Mouse (Mus musculus) limb, embryonic 11.5 days (tissue): ENCODE data around the gene Tyro3. TPM values are rescaled to one million over a fixed set of nuclear protein-coding genes. Genes with fewer than 3 reads are reported as not detected.

Experiments used
- ATAC-seq: fragments of 200-750 bp; cut with Nextera tagmentation; 2 replicates; pipeline ENCODE4 v1.8.0; 2017; ENCODE audit warnings: low read depth; ENCODE audit not compliant: insufficient number of reproducible peaks, low FRiP score, low TSS enrichment
- DNase-seq: peaks from one replicate; pipeline ENCODE4 v3.0.0-alpha.2; 2015; ENCODE audit warnings: low spot score
- H3K27ac ChIP-seq: fragments of 300-500 bp; sonication (generic); replicated peaks from 2 replicates; pipeline ENCODE4 v1.5.1; 2014; ENCODE audit warnings: low read depth, mild to moderate bottlenecking, low read length
- H3K27me3 ChIP-seq: fragments of 300-500 bp; sonication (generic); 2 replicates; pipeline ENCODE4 v1.6.1; 2014; ENCODE audit warnings: mild to moderate bottlenecking, low read length, mixed read lengths; ENCODE audit not compliant: control insufficient read depth, insufficient read depth
- H3K36me3 ChIP-seq: fragments of 300-500 bp; sonication (generic); 2 replicates; pipeline ENCODE4 v1.6.1; 2014; ENCODE audit warnings: mild to moderate bottlenecking, low read length, moderate library complexity, mixed read lengths; ENCODE audit not compliant: control insufficient read depth, insufficient read depth
- H3K4me1 ChIP-seq: fragments of 300-500 bp; sonication (generic); 2 replicates; pipeline ENCODE4 v1.6.1; 2014; ENCODE audit warnings: low read length, mixed read lengths; ENCODE audit not compliant: control insufficient read depth, insufficient read depth
- H3K4me2 ChIP-seq: fragments of 300-500 bp; sonication (generic); 2 replicates; pipeline ENCODE4 v1.6.1; 2014; ENCODE audit warnings: low read depth, mild to moderate bottlenecking, moderate library complexity; ENCODE audit not compliant: severe bottlenecking
- H3K4me3 ChIP-seq: fragments of 300-500 bp; sonication (generic); 2 replicates; pipeline ENCODE4 v1.5.1; 2014; ENCODE audit warnings: low read depth, low read length
- H3K9ac ChIP-seq: fragments of 300-500 bp; sonication (generic); 2 replicates; pipeline ENCODE4 v1.6.1; 2014; ENCODE audit warnings: mild to moderate bottlenecking, low read length
- H3K9me3 ChIP-seq: fragments of 300-500 bp; sonication (generic); 2 replicates; pipeline ENCODE4 v1.6.1; 2016; ENCODE audit warnings: low read length; ENCODE audit not compliant: control insufficient read depth
- WGBS: fragments of 180-500 bp; shearing (Covaris S2); extraction: QIAGEN DNeasy Blood & Tissue Kit; methylation state at CpG from one replicate; pipeline ENCODE4 v1.1.7; 2014; 5-methylcytosine and 5-hydroxymethylcytosine counted together
- polyA plus RNA-seq: library from polyadenylated mRNA; unstranded; fragments of >200 nt; fragmentation: Nextera tagmentation; extraction: Ambion mirVana; gene quantifications from 2 replicates; pipeline ENCODE4 v1.2.1, GENCODE M21; 2014

The Tyro3 gene
- polyA plus RNA-seq, 1 experiment from 2014 or later: 27.0 TPM

- Histone ChIP-seq H3K36me3 (peaks cover 7% of the 10 kb centered on the region; the same call in 1 of the 2 replicates), H3K27me3 (peaks cover 22% of the 10 kb centered on the region), H3K4me2 (no peak overlapping the region), H3K9me3 (no peaks in the 10 kb centered on the region), H3K9ac (no peak overlapping the region), H3K4me3 (no peak overlapping the region), H3K4me1 (no peaks in the 10 kb centered on the region; the same call in 1 of the 2 replicates), H3K27ac (no peak overlapping the region)
- DNase-seq: no peak
- no peak for ATAC-seq
- 69% methylated on average over 4 of the region's 4 CpGs for WGBS
Observed at GRCm38 (mm10) chr2:119763924-119764323, 33.6 kb upstream of the Tyro3 start.

- no peak for ATAC-seq
- no peaks in the 10 kb centered on the region for H3K27me3 ChIP-seq
- H3K9me3 ChIP-seq: no peaks in the 10 kb centered on the region
- no peak overlapping the region for H3K4me2 ChIP-seq
- no peaks in the 10 kb centered on the region for H3K4me1 ChIP-seq
- no peak overlapping the region for H3K27ac ChIP-seq
- no peak overlapping the region for H3K4me3 ChIP-seq
- no peak overlapping the region for H3K9ac ChIP-seq
- DNase-seq: no peak
- H3K36me3 ChIP-seq: peaks cover 19% of the 10 kb centered on the region
- 88% methylated on average over 6 of the region's 6 CpGs for WGBS
Observed at GRCm38 (mm10) chr2:119767246-119767645, 30.3 kb upstream of the Tyro3 start.

DNA sequence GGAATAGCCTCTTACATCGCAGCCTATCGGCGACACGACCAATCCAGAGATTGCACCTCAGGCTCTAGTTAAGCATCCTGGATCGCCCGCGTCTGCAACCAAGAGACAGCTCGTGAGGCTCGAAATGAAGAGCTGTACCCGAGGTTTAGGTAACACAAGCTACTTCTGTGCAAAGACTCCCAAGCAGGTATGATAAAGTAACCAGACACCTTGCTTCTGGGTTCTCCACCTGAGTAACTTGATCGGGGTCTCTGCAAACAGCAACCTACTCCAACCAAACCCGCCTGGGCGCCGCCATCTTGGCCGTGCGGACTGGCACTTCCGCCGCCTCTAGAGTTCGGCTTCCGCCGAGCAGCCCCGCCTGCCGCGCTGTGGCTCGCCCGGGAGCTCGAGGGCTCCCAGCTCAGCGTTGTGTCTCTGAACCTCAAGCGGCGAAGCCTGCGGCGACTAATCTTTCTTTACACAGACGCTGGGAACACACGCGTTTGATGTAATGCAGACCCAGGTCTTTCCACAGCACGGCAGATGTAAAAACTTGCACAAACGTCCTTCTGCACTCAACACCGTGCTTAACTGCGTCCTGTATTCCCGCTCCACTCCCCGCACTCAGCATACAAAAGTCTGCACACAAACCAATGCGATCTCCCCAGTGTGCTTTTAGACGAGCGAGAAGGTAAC lies 10.2 kb upstream of the Tyro3 start, which contains the start of gene Rpap1:
Rpap1 (minus strand) TSS at position 332 of the 678 bp plus-strand sequence.
- Histone ChIP-seq H3K27ac (peak within 1 kb of the TSS; percentile 63), H3K36me3 (peaks cover 3% of the 10 kb centered on the region; the same call in 1 of the 2 replicates), H3K4me2 (peak within 1 kb of the TSS; percentile 53), H3K9ac (peak within 1 kb of the TSS; percentile 69), H3K27me3 (no peaks in the 10 kb centered on the region), H3K4me3 (peak within 1 kb of the TSS; percentile 46), H3K4me1 (no peaks in the 10 kb centered on the region), H3K9me3 (no peaks in the 10 kb centered on the region)
- ATAC-seq: peak; percentile 90
- WGBS: under 1% methylated on average over 44 of the region's 44 CpGs
- DNase-seq: peak; percentile 92

- no peaks in the 10 kb centered on the region for H3K27me3 ChIP-seq
- no peak overlapping the region for H3K9ac ChIP-seq
- no peak overlapping the region for H3K4me2 ChIP-seq
- no peak overlapping the region for H3K27ac ChIP-seq
- H3K36me3 ChIP-seq: no peaks in the 10 kb centered on the region
- no peaks in the 10 kb centered on the region for H3K9me3 ChIP-seq
- ATAC-seq: no peak
- H3K4me3 ChIP-seq: no peak overlapping the region
- H3K4me1 ChIP-seq: no peaks in the 10 kb centered on the region
- 76% methylated on average over 2 of the region's 2 CpGs for WGBS
- DNase-seq: no peak
Observed at GRCm38 (mm10) chr2:119789996-119790395, 7.5 kb upstream of the Tyro3 start.

DNA sequence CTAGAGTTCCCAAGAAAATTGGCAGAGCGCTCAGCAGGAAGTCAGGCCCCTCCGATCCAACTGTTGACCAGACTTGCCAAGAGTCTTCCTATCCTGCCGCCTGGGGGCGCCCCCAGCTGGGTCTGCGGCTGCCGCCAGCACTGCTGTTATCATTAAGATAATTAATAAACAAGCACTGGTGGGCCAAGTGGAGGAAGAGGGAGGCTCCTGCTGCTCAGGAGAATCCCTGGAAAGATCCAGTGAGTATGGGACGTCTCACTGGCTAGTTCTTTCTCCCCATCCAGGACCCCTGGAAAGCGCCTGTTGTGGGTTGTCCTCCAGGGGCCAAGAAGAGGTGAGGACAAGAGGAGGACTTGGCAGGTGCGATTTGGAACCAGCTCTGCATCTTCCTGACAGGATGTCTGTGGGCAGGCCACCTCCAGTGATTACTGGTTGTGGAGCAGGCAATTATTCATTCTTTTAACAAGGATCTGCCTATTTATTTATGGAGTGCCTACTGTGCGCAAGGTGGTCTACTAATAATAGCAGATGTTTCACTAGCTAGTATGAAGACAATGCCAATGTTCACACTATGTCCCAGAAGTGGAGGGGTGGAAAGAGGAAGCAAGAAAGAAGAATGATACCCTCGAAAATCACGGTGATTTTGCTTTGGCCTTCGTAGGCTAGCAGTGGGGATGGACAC lies 854 bp downstream of the Tyro3 start:
- Histone ChIP-seq H3K36me3 (peaks cover under 1% of the 10 kb centered on the region; the same call in 1 of the 2 replicates), H3K9ac (no peak overlapping the region), H3K27ac (no peak overlapping the region), H3K4me1 (peaks cover 12% of the 10 kb centered on the region), H3K9me3 (no peaks in the 10 kb centered on the region), H3K4me3 (no peak overlapping the region), H3K27me3 (peaks cover 9% of the 10 kb centered on the region; the same call in 1 of the 2 replicates), H3K4me2 (peak overlapping the region; percentile 86; the same call in 1 of the 2 replicates)
- ATAC-seq (no peak), DNase-seq (peak; percentile 55)
- WGBS: 11% methylated on average over 13 of the region's 13 CpGs

DNA sequence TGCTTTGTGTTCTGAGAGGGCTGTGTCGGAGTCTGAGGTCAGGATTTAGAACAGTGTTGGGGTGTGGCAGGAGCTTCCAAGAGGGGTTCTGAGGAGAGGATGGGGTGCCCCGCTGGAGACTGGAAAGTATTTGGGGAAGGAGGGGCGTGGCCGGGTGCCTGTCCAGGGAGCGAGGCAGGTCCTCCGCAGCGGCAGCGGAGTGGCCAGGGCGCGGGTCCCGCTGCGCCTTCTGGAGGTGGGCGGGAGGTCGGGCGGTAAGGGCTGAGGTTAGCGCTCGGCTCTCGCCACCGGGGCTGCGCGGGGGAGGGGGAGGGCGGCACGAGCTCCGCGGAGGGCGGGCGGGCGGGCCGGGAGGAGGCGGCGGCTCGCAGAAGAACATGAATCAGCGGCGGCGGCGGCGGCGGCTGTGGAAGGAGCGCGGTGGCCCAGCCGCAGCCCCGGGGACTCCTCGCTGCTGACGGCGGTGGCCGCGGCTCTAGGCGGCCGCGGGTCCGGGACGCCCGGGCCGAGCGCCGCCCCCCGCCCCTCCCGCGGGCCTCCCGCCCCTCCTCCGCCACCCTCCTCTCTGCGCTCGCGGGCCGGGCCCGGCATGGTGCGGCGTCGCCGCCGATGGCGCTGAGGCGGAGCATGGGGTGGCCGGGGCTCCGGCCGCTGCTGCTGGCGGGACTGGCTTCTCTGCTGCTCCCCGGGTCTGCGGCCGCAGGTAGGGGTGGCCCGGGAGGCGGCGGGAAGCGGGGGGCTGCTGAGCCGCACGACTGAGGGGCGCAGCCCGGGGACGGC lies 1.8 kb downstream of the Tyro3 start:
- H3K4me3 ChIP-seq: peak overlapping the region; percentile 88
- H3K9me3 ChIP-seq: no peaks in the 10 kb centered on the region
- H3K4me2 ChIP-seq: peak overlapping the region; percentile 86
- peaks cover 2% of the 10 kb centered on the region; the same call in 1 of the 2 replicates for H3K36me3 ChIP-seq
- peak overlapping the region; percentile 36; the same call in 1 of the 2 replicates for H3K27ac ChIP-seq
- H3K27me3 ChIP-seq: peaks cover 9% of the 10 kb centered on the region; the same call in 1 of the 2 replicates
- ATAC-seq: peak; percentile 53; the same call in 1 of the 2 replicates
- H3K9ac ChIP-seq: peak overlapping the region; percentile 95
- peaks cover 17% of the 10 kb centered on the region for H3K4me1 ChIP-seq
- DNase-seq: peak; percentile 70
- under 1% methylated on average over 48 of the region's 89 CpGs for WGBS

- peaks cover 2% of the 10 kb centered on the region; the same call in 1 of the 2 replicates for H3K36me3 ChIP-seq
- under 1% methylated on average over 27 of the region's 27 CpGs for WGBS
- peak overlapping the region; percentile 88 for H3K4me3 ChIP-seq
- peaks cover 9% of the 10 kb centered on the region; the same call in 1 of the 2 replicates for H3K27me3 ChIP-seq
- peak overlapping the region; percentile 95 for H3K9ac ChIP-seq
- ATAC-seq (no peak), DNase-seq (peak; percentile 66)
- peak overlapping the region; percentile 36; the same call in 1 of the 2 replicates for H3K27ac ChIP-seq
- peaks cover 17% of the 10 kb centered on the region for H3K4me1 ChIP-seq
- no peaks in the 10 kb centered on the region for H3K9me3 ChIP-seq
- H3K4me2 ChIP-seq: peak overlapping the region; percentile 86
Observed at GRCm38 (mm10) chr2:119799961-119800550, 2.5 kb downstream of the Tyro3 start.
